Mouse (Mus musculus) brain, embryonic 14.5 days (tissue): ENCODE results near the gene E2f6.

Source experiments
- CTCF ChIP-seq: fragments of 200-500 bp; IDR thresholded peaks from 2 replicates; pipeline ENCODE4 v1.5.1; 2012; ENCODE audit warnings: inconsistent platforms, mild to moderate bottlenecking, moderate library complexity, borderline replicate concordance; ENCODE audit not compliant: insufficient read depth, insufficient read length; ENCODE audit errors: extremely low read depth
- POLR2A ChIP-seq: fragments of 200-500 bp; IDR thresholded peaks from 2 replicates; pipeline ENCODE4 v1.6.1; 2012; ENCODE audit warnings: mild to moderate bottlenecking, inconsistent platforms, borderline replicate concordance; ENCODE audit not compliant: poor library complexity, insufficient read depth, insufficient read length, severe bottlenecking; ENCODE audit errors: extremely low read depth

DNA sequence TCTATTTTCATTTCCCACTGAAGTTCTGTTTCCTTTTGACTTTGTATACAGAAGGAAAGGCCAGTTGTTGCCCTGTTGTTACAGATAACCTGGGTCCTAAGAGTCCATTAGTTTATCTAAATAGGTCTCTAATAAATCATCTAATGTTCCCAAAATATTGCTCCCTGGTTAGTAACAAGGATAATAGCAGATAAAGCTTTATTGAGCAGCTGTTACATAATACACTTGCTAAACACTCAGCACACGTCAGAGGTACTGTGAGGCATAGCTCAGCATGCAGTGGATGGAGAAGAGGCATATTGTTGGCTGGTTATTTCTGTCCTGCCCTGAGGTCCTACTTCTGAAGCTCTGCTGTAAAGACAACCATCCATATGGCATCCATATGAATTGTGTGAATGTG lies 66.9 kb downstream of the E2f6 start:
- TF ChIP-seq CTCF (no peak), POLR2A (no peak)
